Mouse (Mus musculus): ENCODE measurements around the gene Syde2.

The Syde2 gene

GRCm38 (mm10) chr3:145987268-145987969 is at the start of gene Syde2:
Gene Syde2, plus strand, starts transcription at chr3:145987870.
- in situ Hi-C loops (cut with MseI, MboI), result no loop called here

- in situ Hi-C loops (cut with MseI, MboI), result no loop called here
Measured at GRCm38 (mm10) chr3:145938405-145939349, 49.0 kb upstream of the Syde2 start.

GRCm38 (mm10) chr3:145939402-145939801 is 48.3 kb upstream of the Syde2 start:
- in situ Hi-C loops (cut with MseI, MboI), result no loop called here

GRCm38 (mm10) chr3:145939971-145940370 is 47.7 kb upstream of the Syde2 start:
- in situ Hi-C loops (cut with MseI, MboI), result no loop called here

- in situ Hi-C loops (cut with MseI, MboI), result no loop called here
Measured at GRCm38 (mm10) chr3:145941971-145942370, 45.7 kb upstream of the Syde2 start.

- in situ Hi-C loops (cut with MseI, MboI), result no loop called here
Measured at GRCm38 (mm10) chr3:145944348-145944747, 43.3 kb upstream of the Syde2 start.

- in situ Hi-C loops (cut with MseI, MboI), result loop anchor here in 1 of 2 experiments (5.0 kb wide), 1 partner anchor 231 kb away; no protein-coding TSS in a partner anchor
Measured at GRCm38 (mm10) chr3:145945904-145946303, 41.8 kb upstream of the Syde2 start.

GRCm38 (mm10) chr3:145946654-145947053 is 41.0 kb upstream of the Syde2 start:
- in situ Hi-C loops (cut with MseI, MboI), result loop anchor here in 1 of 2 experiments (5.0 kb wide), 1 partner anchor 231 kb away; no protein-coding TSS in a partner anchor

- in situ Hi-C loops (cut with MseI, MboI), result loop anchor here in 1 of 2 experiments (5.0 kb wide), 1 partner anchor 230 kb away; no protein-coding TSS in a partner anchor
Measured at GRCm38 (mm10) chr3:145947539-145948204, 40.0 kb upstream of the Syde2 start.

GRCm38 (mm10) chr3:145950034-145950814 is 37.4 kb upstream of the Syde2 start:
- in situ Hi-C loops (cut with MseI, MboI), result loop anchor here in 1 of 2 experiments (10.0 kb wide), 1 partner anchor 225 kb away; no protein-coding TSS in a partner anchor

GRCm38 (mm10) chr3:145950815-145951130 is 36.9 kb upstream of the Syde2 start:
- in situ Hi-C loops (cut with MseI, MboI), result loop anchor here in 1 of 2 experiments (10.0 kb wide), 1 partner anchor 224 kb away; no protein-coding TSS in a partner anchor

- in situ Hi-C loops (cut with MseI, MboI), result loop anchor here in 1 of 2 experiments (10.0 kb wide), 1 partner anchor 223 kb away; no protein-coding TSS in a partner anchor
Measured at GRCm38 (mm10) chr3:145951287-145952165, 36.1 kb upstream of the Syde2 start.

GRCm38 (mm10) chr3:145952945-145953344 is 34.7 kb upstream of the Syde2 start:
- in situ Hi-C loops (cut with MseI, MboI), result loop anchor here in 1 of 2 experiments (10.0 kb wide), 1 partner anchor 222 kb away; no protein-coding TSS in a partner anchor

GRCm38 (mm10) chr3:145953411-145953810 is 34.3 kb upstream of the Syde2 start:
- in situ Hi-C loops (cut with MseI, MboI), result loop anchor here in 1 of 2 experiments (10.0 kb wide), 1 partner anchor 221 kb away; no protein-coding TSS in a partner anchor

- in situ Hi-C loops (cut with MseI, MboI), result loop anchor here in 1 of 2 experiments (10.0 kb wide), 1 partner anchor 215 kb away; no protein-coding TSS in a partner anchor
Measured at GRCm38 (mm10) chr3:145959824-145960223, 27.8 kb upstream of the Syde2 start.

GRCm38 (mm10) chr3:145962411-145962810 is 25.3 kb upstream of the Syde2 start:
- in situ Hi-C loops (cut with MseI, MboI), result no loop called here

- in situ Hi-C loops (cut with MseI, MboI), result no loop called here
Measured at GRCm38 (mm10) chr3:145963101-145964017, 24.3 kb upstream of the Syde2 start.

GRCm38 (mm10) chr3:145964018-145964387 is 23.7 kb upstream of the Syde2 start:
- in situ Hi-C loops (cut with MseI, MboI), result no loop called here
